Mouse (Mus musculus) lung, postnatal 4 days (tissue): ENCODE results near the gene Batf.

Experiments
- DNase-seq, 2 experiments: peaks; one replicate each; pipeline ENCODE4 v3.0.0; 2021

Gene Batf

DNA sequence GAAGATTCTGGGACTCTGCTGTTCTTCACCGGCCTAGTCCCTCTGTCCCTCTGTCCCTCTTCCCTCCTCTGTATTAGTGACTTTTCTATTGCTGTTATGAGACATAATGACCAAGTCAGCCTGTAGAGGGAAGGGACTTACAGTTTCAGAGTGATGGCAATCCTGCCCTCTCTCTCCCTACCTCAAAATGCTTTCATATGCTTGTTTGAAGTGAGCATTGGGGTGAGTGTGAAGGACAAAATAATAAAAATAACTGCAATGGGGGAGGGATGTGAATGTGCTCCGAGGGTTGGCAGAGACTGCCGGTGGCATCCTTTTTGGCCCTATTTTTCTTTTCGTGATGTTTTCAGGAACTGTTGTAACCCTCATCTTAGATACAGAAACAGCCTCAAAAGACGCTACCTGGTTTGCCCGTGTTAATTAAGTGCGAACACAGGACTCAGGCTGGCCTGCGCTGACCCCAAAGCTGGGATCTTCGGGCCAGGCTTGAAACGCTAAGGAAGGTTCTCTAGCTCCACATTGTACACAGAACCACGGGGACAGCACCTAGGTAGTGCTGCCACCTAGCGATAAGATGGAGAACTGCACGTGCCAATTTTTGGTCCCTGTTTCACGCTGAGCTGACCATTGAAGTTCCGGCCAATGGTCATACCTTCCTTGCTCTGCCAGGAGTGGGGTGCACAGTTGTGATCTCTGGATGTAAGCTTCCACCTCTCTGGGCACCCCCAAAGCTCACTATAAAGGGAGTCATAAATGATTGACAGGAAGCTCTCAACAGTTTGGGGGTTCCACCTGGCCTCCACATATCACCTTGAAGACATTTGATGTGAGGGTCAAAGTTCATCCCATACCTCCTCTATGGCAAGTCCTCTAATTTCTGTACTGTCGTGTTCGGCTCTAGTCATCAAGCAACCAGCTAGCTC lies 42.8 kb downstream of the Batf start:
- peak; percentile 60 to 82 for DNase-seq

DNA sequence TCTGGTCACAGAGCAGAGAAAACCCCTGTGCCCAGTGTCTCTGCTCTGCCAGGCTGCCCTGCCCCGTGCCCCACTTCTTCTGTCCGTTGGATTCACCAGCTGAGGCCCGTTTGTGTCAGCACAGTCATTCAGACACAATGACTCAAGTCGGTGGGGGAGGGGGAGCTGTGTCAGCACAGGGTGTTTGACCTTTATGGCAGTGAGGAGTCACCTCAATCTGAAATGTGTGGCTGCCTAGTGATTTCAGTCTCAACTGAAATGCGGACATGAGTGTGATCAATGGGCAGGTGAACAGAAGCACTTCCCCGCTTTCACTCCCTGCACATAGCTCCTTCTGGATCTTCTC lies 43.4 kb downstream of the Batf start:
- DNase-seq, result no peak

DNA sequence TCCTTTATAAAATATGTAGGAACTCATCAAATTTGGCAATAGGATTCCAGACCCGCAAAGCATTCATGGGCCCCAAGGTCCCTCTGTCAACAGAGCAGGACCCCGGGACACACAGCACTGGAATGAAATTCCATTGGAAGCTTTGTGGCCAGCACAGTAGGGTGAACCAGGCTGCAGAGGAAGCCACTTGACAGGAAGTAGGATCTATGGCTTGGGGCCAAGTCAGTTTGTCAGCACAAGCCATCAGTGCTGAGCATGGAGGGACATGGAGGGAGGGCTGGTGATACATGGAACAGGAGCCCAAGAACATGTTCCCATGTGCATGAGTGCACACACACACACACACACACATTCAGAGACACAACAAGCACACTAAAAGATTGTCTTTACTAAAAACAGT lies 49.7 kb downstream of the Batf start:
- DNase-seq, result peak; percentile 35 to 41

DNA sequence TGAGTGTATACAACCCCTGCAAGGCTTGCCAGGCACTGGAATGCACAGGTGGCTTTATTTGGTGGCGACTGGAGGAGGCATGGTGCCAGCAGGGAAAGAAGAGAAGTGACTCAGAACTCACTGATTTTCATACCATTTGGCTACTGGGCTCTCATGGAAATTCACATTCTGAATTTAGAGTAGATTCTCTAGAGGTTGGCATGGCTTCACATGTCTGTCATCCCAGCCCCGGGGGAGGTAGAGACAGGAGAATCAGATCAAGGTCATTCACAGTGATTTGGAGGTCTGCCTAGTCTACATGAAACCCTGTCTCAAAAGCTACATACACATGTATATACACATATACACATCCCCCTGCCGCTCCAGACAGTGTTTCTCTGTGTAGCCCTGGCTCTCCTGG lies 50.5 kb downstream of the Batf start:
- no peak for DNase-seq

DNA sequence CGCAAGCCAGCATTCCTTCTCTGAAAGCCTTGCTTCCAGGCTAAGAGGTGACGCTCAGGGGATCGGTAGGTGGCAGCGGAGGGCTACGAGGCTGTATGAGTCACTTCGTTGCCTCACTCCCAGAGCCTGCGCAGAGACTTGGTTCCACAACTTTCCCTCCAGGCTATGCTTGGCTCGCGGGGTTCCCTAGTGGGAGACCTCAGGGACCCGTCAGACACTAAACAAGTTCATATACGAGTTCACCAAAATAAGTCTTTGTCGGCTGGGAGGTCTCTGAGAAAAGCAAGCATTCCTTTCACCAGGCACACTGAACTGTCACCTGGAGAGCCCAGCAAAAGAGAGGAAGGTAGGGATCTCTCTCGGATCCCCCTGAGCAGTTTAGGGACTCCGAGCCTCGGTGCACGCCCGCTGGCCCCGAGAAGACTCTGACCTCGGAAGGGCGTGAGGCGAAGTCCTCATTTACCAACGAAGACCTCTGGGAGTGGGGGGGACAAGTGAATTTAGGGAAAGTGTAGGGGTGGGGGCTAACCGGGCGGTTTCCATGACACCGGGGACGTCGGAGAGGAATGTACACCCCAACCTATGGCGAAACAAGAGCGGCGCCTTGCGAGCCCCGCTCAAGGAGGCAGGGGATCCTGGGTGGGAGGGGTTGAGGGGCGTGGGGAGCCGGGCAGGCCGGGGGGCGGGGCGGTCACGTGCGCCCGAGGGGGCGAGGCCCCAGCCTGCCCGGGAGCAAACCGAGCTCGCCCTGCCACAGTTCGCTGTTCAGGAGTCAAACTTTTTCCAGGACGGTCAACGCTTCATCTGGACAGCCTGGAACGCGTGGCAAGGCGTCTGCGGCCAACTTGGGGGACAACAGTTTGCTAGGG lies 59.6 kb downstream of the Batf start, which contains the start of gene Flvcr2:
Gene Flvcr2 (plus strand): TSS at position 713 of the 869 bp plus-strand sequence.
- peak; percentile 88 for DNase-seq

DNA sequence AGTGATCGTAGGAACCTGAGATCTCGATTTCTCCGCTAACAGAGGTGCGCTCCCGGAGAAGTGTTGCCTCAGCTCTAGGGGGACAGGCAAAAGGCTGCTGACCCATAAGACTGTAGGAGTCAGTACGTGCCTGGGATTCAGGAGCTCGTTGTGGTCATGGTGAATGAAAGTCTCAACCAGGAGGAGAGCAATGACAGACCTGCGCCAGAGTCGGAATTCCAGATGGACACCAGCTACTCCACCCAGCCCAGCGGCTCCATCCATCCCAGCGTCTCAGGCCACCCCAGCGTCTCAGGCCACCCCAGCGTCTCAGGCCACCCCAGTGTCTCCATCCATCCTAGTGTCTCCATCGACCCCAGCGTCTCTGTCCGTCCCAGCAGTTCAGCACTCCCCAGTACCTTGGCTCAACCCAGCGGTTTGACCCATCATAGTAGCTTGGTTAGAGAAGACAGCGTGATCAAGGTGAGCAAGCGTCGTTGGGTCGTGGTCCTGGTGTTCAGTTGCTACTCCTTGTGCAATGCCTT lies 60.3 kb downstream of the Batf start:
- peak in 1 of 2 experiments; percentile 22 for DNase-seq

DNA sequence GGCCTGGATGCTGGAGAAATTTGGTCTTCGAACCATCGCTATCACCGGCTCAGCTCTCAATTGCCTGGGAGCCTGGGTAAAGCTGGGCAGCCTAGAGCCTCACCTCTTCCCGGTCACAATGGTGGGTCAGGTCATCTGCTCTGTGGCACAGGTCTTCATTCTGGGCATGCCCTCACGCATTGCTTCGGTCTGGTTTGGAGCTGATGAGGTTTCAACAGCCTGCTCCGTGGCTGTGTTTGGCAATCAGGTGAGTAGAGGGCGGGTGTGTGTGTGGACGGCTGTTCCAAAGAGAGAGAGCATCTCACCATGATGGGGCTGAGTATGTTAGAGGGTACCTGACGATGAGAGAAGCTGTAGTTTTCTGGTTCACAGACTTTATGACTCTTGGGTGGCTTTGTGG lies 60.9 kb downstream of the Batf start:
- DNase-seq, result peak in 1 of 2 experiments; percentile 29

DNA sequence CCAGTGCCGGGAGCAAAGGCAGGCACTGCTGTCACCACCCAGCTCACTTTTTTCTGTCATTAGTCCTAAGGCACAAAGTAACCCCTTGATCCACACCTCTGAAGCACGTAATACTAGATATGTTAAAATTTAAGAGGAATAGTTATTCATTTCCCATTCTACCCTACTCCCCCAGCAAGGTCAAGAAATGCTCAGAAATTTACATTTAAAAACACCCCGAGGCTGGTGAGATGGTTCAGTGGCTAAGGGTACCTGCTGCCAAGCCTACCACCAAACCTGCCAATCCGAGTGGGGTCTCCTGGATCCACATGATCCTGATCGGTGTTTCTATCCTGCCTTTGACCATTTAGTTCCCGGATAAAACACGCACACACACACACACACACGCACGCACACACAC lies 63.4 kb downstream of the Batf start:
- no peak for DNase-seq

DNA sequence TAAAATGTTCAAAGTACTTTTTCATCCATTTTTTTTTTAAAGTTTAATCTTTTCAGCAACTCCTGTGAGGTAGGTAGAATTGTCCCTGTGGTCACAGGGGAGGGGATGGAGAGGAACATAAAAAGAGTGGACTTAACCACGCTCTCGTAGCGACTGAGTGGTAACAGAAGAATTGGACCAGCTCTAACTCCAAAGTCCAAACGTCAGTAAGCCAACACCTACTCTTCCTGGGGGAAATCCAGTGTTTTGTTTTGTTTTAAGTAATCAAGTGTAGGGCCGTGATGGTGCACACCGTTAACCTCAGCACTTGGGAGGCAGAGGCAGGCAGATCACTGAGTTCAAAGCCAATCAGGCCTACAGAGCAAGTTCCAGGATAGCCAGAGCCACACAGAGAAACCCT lies 65.6 kb downstream of the Batf start:
- no peak for DNase-seq

DNA sequence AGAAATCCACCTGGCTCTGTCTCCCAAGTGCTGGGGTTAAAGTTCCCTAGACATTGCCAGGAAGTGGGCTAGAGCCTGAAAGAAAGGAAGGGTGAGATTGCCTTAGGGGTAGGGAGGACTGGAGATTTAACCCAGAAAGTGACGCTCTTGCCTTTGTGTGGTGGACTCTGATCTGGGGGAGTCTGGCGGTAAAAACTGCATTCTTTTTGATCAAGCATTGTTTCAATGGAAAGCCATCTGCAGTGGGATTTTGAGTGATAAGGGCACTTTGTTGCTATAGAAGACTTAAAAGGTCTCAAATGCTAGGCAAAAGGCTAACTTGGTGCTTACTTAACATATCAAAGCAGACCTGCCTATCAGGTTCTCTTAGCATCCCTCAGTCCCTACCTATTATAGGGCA lies 66.8 kb downstream of the Batf start:
- no peak for DNase-seq

DNA sequence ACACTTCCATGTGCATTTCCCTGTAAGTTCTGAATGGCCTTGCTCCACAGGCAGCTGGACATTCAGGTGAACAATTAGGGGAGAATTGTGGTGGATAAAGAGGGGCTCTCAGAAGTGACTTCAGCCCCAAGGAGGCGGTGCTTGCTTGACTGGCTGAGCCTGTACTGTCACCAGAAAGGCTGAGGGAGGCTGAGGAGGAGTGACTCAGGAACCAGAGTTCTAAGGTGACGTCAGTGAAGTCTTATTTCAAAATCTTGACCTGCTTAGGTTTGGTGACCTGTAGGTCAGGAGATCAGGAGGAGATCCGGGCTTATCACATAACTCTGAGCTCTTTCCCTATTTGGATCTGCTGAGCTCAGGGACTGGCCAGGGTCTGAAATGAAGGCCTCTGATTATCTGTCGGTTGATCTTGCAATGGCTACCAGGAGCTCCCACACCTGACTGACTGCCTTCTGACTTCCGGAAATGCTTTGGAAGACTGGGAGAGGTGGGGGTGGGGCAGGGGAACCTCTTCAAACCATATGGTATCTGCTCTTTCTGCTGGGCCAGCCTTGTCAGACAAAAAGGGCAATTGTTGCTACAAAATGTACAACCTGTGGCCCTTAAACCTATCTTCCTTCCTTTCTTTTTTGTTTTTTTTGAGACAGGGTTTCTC lies 68.3 kb downstream of the Batf start:
- DNase-seq, result no peak

DNA sequence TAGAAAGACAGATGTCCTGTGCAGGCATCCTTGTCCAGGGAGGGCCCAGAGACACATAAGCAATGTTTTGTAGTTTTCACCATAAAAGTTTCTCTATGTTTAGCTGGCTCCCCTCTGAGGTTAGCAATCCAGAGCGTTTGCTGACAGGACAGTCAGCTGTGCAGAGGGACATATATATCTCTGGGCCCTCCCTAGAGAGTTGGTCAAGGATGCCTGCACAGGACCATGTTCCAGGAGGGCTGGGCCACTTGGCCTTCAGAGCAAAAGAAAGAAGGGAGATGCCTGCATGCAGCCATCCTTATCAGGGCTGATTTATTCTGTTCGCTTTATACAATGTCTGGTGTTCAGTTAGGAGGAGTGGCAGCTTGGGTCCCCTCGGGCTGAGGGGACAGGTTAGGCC lies 70.0 kb downstream of the Batf start:
- DNase-seq, result no peak

DNA sequence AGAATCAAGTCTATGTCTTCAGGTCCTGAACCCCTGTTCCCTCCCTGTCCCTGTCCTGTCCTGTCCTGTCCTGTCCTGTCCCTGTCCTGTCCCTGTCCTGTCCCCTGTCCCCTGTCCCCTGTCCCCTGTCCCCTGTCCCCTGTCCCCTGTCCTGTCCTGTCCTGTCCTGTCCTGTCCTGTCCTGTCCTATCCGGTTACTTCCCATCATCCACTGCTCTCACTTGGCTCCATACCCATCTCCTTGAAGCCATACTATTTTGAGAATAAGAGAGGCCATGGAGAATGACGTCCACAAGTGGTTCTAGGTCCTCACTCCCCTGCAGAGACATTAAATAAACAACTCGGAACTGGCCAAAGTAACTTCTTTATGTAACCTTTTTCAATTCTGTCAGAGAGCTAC lies 70.6 kb downstream of the Batf start:
- no peak for DNase-seq
